Mouse (Mus musculus) cerebellum, adult 9-11 months (tissue): ENCODE data around the gene Lmna.

ENCODE experiments used
- DNase-seq: peaks from one replicate; pipeline ENCODE4 v3.0.0; 2022

Lmna gene

GRCm38 (mm10) chr3:88518411-88518810 is 8.7 kb upstream of the Lmna start:
- DNase-seq, result no peak

GRCm38 (mm10) chr3:88516407-88516806 is 6.7 kb upstream of the Lmna start:
- DNase-seq, result no peak

GRCm38 (mm10) chr3:88515095-88515386 is 5.3 kb upstream of the Lmna start:
- DNase-seq, result no peak

GRCm38 (mm10) chr3:88514231-88515094 is 4.7 kb upstream of the Lmna start:
- no peak for DNase-seq

GRCm38 (mm10) chr3:88513546-88514115 is 3.9 kb upstream of the Lmna start:
- no peak for DNase-seq

- DNase-seq, result no peak
Measured at GRCm38 (mm10) chr3:88512896-88513545, 3.3 kb upstream of the Lmna start.

GRCm38 (mm10) chr3:88512141-88512895 is 2.6 kb upstream of the Lmna start:
- DNase-seq, result no peak

- DNase-seq, result no peak
Measured at GRCm38 (mm10) chr3:88511559-88511958, 1.8 kb upstream of the Lmna start.

GRCm38 (mm10) chr3:88510421-88511289 is 899 bp upstream of the Lmna start:
- no peak for DNase-seq

- no peak for DNase-seq
Measured at GRCm38 (mm10) chr3:88509250-88509649, 506 bp downstream of the Lmna start.

GRCm38 (mm10) chr3:88505765-88506164 is 4.0 kb downstream of the Lmna start:
- DNase-seq, result no peak

GRCm38 (mm10) chr3:88505081-88505480 is 4.7 kb downstream of the Lmna start:
- no peak for DNase-seq

GRCm38 (mm10) chr3:88503881-88504746 is 5.6 kb downstream of the Lmna start:
- no peak for DNase-seq

- no peak for DNase-seq
Measured at GRCm38 (mm10) chr3:88503505-88503863, 6.3 kb downstream of the Lmna start.

- DNase-seq, result peak; percentile 94
Measured at GRCm38 (mm10) chr3:88502641-88503504, 6.9 kb downstream of the Lmna start.

- peak; percentile 72 for DNase-seq
Measured at GRCm38 (mm10) chr3:88502031-88502571, 7.7 kb downstream of the Lmna start.

GRCm38 (mm10) chr3:88501366-88502030 is 8.3 kb downstream of the Lmna start:
- DNase-seq, result no peak

- no peak for DNase-seq
Measured at GRCm38 (mm10) chr3:88500655-88501365, 8.9 kb downstream of the Lmna start.

GRCm38 (mm10) chr3:88500087-88500486 is 9.7 kb downstream of the Lmna start:
- no peak for DNase-seq
